Mouse (Mus musculus) regulatory T cell (primary cell): Measurements from ENCODE around the gene Pnrc1.

Experiments used
- in situ Hi-C: fragments of 300-600 bp; cut with MboI, MseI; formaldehyde crosslinking; loops from one replicate; pipeline ENCODE4 v1.15.1; 2025; ENCODE audit warnings: high pct_unique_total_duplicates

The Pnrc1 gene

DNA sequence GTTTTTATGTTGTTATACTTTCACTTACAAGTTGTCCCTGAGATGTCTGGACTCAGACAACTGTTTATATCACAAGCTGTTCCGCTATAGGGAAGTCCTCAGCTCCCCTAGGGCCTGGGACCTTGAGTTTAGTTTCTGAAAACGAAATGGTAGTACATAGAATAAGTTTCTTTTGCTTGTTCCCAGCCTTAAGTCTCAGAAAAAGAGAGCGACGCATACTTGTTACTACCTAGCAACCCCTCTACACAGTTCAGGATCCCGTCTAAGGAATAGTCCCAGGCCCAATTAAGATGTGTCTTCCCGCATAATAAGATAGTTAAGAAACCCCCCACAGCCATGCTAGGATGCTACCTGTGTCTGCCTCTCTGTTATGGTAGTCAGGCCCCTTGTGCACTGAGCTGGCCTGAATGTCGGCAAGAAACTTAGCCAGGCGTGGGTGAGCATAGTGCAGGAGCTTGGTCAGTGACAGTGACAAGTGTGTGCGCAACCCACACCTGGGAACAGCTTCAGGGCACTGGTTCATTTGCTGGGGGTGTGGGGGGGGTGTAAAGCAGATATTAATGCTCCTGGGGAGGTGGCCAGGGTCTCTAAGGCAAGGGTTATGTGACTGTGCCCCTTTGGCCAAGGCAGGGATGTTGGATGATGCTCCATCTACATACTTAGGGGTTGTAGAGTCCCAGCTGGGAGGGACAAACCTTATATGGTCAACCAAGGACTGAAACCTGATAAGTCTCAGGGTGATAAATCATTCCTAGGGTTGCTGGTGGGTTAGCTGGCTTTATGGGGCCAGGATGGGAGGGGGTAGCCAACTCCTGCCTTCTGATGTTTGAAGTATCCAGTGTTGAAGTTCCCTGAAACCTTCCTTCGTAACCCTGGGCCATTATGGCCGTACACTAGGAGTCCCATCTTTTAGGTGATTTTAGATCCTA is 19.3 kb downstream of the Pnrc1 start:
- in situ Hi-C loops: no loop called here

GRCm38 (mm10) chr4:33264979-33265726 is 24.8 kb downstream of the Pnrc1 start:
- in situ Hi-C loops: no loop called here

GRCm38 (mm10) chr4:33262897-33263296 is 27.1 kb downstream of the Pnrc1 start:
- in situ Hi-C loops: no loop called here

DNA sequence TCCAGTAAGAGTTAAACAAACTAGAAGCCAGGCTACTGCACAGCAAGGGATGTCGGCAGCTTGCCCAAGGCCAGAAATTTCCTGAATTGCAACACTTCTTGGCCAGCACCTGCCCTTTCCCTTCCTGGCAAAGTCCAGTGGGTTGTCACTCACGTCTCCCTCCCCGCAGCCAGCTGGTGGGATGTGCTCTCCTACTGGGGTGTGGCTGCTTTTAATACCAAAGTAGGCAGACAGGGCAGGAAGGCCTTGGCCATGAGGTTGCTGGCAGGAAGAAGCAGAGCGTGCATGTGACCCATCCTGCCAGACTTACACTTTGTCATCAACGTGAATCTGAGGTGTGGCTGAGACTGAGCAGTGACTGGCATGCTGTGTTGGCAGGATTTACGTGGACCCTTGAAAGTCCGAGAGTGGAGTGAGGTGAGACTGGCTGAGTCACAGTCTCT is 28.6 kb downstream of the Pnrc1 start:
- in situ Hi-C loops: no loop called here

- in situ Hi-C loops: no loop called here
These were observed 29.7 kb downstream of the Pnrc1 start for GRCm38 (mm10) chr4:33260311-33260710.

- in situ Hi-C loops: no loop called here
These were observed 32.5 kb downstream of the Pnrc1 start for GRCm38 (mm10) chr4:33257263-33257964.

DNA sequence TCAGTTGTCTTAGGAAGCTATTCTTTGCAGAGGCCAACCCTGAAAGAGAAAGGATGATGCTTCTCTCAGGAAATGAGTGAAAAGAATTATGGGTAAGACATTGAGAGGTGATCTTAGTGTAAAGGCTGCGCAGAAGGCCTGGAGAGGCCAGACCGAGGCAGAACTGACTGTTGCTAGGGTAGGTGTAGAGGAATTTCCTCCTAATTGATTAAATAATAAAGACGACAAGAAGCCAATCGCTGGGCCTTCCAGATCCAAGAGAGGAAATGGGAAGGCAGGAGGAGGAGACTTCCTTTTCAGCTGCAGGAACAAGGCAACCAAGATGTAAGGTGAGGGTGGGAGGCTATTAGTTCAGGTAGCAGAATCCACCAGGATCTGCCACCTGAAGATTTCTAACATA is 35.3 kb downstream of the Pnrc1 start:
- in situ Hi-C loops: no loop called here

GRCm38 (mm10) chr4:33250867-33251266 is 39.1 kb downstream of the Pnrc1 start:
- in situ Hi-C loops: no loop called here

- in situ Hi-C loops: no loop called here
These were observed 40.2 kb downstream of the Pnrc1 start for GRCm38 (mm10) chr4:33249716-33250230.

- in situ Hi-C loops: no loop called here
These were observed 41.0 kb downstream of the Pnrc1 start for GRCm38 (mm10) chr4:33248915-33249314.

DNA sequence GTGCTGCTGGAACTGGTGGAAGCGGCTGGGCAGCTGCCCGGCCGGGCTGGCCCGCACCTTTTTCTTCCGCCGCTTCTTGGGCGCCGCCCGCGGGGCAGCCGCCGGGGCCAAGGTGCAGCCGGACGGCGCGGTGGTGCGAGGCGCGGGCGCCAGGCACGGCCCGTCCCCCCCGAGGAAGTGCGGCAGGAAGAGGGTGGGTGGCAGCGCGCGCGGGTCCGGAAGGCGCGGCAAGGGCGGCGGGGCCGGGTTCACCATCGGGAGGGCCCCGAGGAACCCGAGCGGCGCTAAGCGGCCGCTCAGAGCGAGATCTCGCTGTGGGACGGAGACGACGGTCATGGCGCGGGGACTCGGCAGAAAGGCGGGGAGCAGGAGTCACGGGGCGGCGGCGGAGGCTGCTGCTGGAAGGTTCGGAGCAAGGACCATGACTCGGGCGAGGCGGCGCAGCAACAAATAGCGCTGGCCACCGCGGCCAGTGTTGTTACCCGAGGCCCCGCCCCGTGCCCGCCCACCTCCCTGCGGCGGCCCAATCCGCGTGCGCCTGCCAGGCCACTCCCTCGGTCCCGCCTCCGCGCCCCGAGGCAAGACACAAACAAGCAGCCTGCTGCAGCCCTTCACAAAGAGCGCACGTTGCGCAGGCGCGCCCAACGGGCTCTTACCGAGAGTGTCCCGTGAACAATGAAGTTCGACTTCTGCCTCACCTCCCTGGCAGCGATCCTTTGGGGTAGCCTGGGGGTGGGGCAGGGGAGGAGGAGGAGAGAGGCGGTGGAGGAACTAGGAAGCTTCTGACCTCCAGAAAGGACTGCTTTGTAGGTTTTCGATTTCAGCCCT is 41.7 kb downstream of the Pnrc1 start:
- in situ Hi-C loops: no loop called here

GRCm38 (mm10) chr4:33247479-33248053 is 42.4 kb downstream of the Pnrc1 start:
- in situ Hi-C loops: no loop called here

- in situ Hi-C loops: no loop called here
These were observed 44.0 kb downstream of the Pnrc1 start for GRCm38 (mm10) chr4:33245853-33246395.

GRCm38 (mm10) chr4:33243921-33244320 is 46.0 kb downstream of the Pnrc1 start:
- in situ Hi-C loops: loop anchor here (5.0 kb wide), 1 partner anchor 43 kb away; no protein-coding TSS in a partner anchor

GRCm38 (mm10) chr4:33243016-33243758 is 46.8 kb downstream of the Pnrc1 start:
- in situ Hi-C loops: loop anchor here (5.0 kb wide), 1 partner anchor 44 kb away; no protein-coding TSS in a partner anchor

- in situ Hi-C loops: loop anchor here (5.0 kb wide), 1 partner anchor 45 kb away; no protein-coding TSS in a partner anchor
These were observed 47.4 kb downstream of the Pnrc1 start for GRCm38 (mm10) chr4:33242536-33242935.

- in situ Hi-C loops: no loop called here
These were observed 59.1 kb downstream of the Pnrc1 start for GRCm38 (mm10) chr4:33230881-33231280.

DNA sequence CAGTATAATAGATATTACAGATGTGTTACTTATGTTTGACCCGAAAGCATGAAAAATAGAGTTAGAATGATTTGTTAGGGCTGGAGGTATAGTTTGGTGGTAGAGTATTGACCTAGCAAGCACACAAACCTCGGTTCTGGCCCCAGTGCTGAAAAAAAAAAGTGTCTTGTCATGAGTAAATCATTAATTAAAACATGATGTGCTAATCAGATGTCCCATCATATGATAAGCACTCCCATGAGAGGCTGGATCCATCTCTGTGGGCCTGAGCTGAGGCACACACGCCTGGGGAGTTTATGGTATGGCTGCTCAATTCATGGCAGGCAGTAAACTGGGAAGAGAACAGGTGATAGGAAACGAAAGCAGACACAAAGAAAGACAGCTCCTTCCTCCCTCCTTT is 60.3 kb downstream of the Pnrc1 start:
- in situ Hi-C loops: no loop called here

- in situ Hi-C loops: no loop called here
These were observed 62.8 kb downstream of the Pnrc1 start for GRCm38 (mm10) chr4:33227164-33227563.
